Mouse (Mus musculus) bone marrow, adult 2 months (tissue): ENCODE results near the gene Uck1. TPM values are rescaled to one million over a fixed set of nuclear protein-coding genes. Genes with fewer than 3 reads are reported as not detected.

Experiments
- H3K27ac ChIP-seq: fragments of 200-500 bp; 2 replicates; pipeline ENCODE4 v1.5.1; 2012; ENCODE audit warnings: low read depth, mild to moderate bottlenecking, control low read depth, inconsistent platforms, low read length; ENCODE audit not compliant: control insufficient read depth, poor library complexity, insufficient read depth
- H3K4me1 ChIP-seq: fragments of 200-500 bp; 2 replicates; pipeline ENCODE4 v1.6.1; 2011; ENCODE audit warnings: low read length; ENCODE audit not compliant: control insufficient read depth, insufficient read depth
- H3K4me3 ChIP-seq: fragments of 200-500 bp; replicated peaks from 2 replicates; pipeline ENCODE3; 2011; ENCODE audit warnings: mild to moderate bottlenecking, low read depth, low read length, control low read depth; ENCODE audit not compliant: control insufficient read depth
- CTCF ChIP-seq: fragments of 200-500 bp; IDR thresholded peaks from 2 replicates; pipeline ENCODE4 v1.5.1; 2011; ENCODE audit warnings: low read length, control low read depth; ENCODE audit not compliant: control insufficient read depth, insufficient read depth
- POLR2A ChIP-seq: fragments of 200-500 bp; IDR thresholded peaks from 2 replicates; pipeline ENCODE4 v1.6.1; 2011; ENCODE audit warnings: low read depth, mild to moderate bottlenecking, control low read depth, low read length, borderline replicate concordance; ENCODE audit not compliant: control insufficient read depth
- WGBS: fragments of 180-500 bp; shearing (Covaris S2); methylation state at CpG from one replicate; pipeline ENCODE4 v1.1.7; 2018; 5-methylcytosine and 5-hydroxymethylcytosine counted together
- polyA plus RNA-seq: library from polyadenylated mRNA; stranded (reverse); fragments of >200 nt; gene quantifications from 2 replicates; pipeline ENCODE4 v1.2.4, GENCODE M21; 2011; ENCODE audit warnings: low replicate concordance; ENCODE audit not compliant: missing spikeins, insufficient read depth, insufficient read length

The Uck1 gene
- polyA plus RNA-seq, 1 experiment = 19.6 TPM

- H3K4me3 ChIP-seq = no peak overlapping the region
- H3K4me1 ChIP-seq = peaks cover 2% of the 10 kb centered on the region; the same call in 1 of the 2 replicates
- 92% methylated on average over 14 of the region's 14 CpGs for WGBS
- TF ChIP-seq POLR2A = no peak
- TF ChIP-seq CTCF = no peak
- H3K27ac ChIP-seq = no peak overlapping the region
Measured at GRCm38 (mm10) chr2:32219501-32219900, 40.5 kb downstream of the Uck1 start.

GRCm38 (mm10) chr2:32218541-32219334 lies 41.2 kb downstream of the Uck1 start:
- TF ChIP-seq POLR2A (no peak), CTCF (no peak)
- peaks cover 2% of the 10 kb centered on the region; the same call in 1 of the 2 replicates for H3K4me1 ChIP-seq
- H3K4me3 ChIP-seq = no peak overlapping the region
- 92% methylated on average over 11 of the region's 11 CpGs for WGBS
- no peak overlapping the region for H3K27ac ChIP-seq

- no peak overlapping the region for H3K27ac ChIP-seq
- H3K4me1 ChIP-seq = peaks cover 2% of the 10 kb centered on the region; the same call in 1 of the 2 replicates
- H3K4me3 ChIP-seq = no peak overlapping the region
- 93% methylated on average over 5 of the region's 5 CpGs for WGBS
- TF ChIP-seq POLR2A (no peak), CTCF (no peak)
Measured at GRCm38 (mm10) chr2:32218113-32218512, 41.8 kb downstream of the Uck1 start.

GRCm38 (mm10) chr2:32217656-32218055 lies 42.3 kb downstream of the Uck1 start:
- no peak overlapping the region for H3K27ac ChIP-seq

GRCm38 (mm10) chr2:32216506-32216905 lies 43.5 kb downstream of the Uck1 start:
- no peak overlapping the region for H3K4me3 ChIP-seq
- 94% methylated on average over 10 of the region's 10 CpGs for WGBS
- TF ChIP-seq POLR2A = no peak
- no peak for TF ChIP-seq CTCF
- no peak overlapping the region for H3K27ac ChIP-seq
- H3K4me1 ChIP-seq = no peaks in the 10 kb centered on the region

More at GRCm38 (mm10) chr2:32217656-32218055, 42.3 kb downstream of the Uck1 start:
- 86% methylated on average over 8 of the region's 8 CpGs for WGBS
- TF ChIP-seq POLR2A (no peak), CTCF (no peak)
- Histone ChIP-seq H3K4me1 (peaks cover 2% of the 10 kb centered on the region; the same call in 1 of the 2 replicates), H3K4me3 (no peak overlapping the region)

- H3K4me3 ChIP-seq = no peak overlapping the region
- WGBS = 96% methylated on average over 10 of the region's 10 CpGs
- H3K4me1 ChIP-seq = no peaks in the 10 kb centered on the region
- no peak overlapping the region for H3K27ac ChIP-seq
- TF ChIP-seq CTCF (no peak), POLR2A (no peak)
Measured at GRCm38 (mm10) chr2:32215576-32215975, 44.4 kb downstream of the Uck1 start.

- Histone ChIP-seq H3K27ac (no peak overlapping the region), H3K4me1 (no peaks in the 10 kb centered on the region), H3K4me3 (no peak overlapping the region)
- no peak for TF ChIP-seq POLR2A
- TF ChIP-seq CTCF = no peak
- WGBS = 76% methylated on average over 10 of the region's 10 CpGs
Measured at GRCm38 (mm10) chr2:32213000-32213399, 47.0 kb downstream of the Uck1 start.

GRCm38 (mm10) chr2:32211689-32212088 lies 48.3 kb downstream of the Uck1 start:
- TF ChIP-seq POLR2A = no peak
- TF ChIP-seq CTCF = no peak
- 92% methylated on average over 8 of the region's 8 CpGs for WGBS
- H3K4me3 ChIP-seq = no peak overlapping the region

More at GRCm38 (mm10) chr2:32211689-32212088, 48.3 kb downstream of the Uck1 start:
- Histone ChIP-seq H3K27ac (no peak overlapping the region), H3K4me1 (no peaks in the 10 kb centered on the region)
